Mouse (Mus musculus): ENCODE measurements around the gene Arhgap32.
A peak's percentile ranks its signal among the peaks of the same experiment; 100 is the strongest.
"Not testable (repeated sequence)": the region's sequence is repeated elsewhere in the genome, so short reads cannot be mapped to it uniquely, and the experiment has no call there.

Gene Arhgap32

DNA sequence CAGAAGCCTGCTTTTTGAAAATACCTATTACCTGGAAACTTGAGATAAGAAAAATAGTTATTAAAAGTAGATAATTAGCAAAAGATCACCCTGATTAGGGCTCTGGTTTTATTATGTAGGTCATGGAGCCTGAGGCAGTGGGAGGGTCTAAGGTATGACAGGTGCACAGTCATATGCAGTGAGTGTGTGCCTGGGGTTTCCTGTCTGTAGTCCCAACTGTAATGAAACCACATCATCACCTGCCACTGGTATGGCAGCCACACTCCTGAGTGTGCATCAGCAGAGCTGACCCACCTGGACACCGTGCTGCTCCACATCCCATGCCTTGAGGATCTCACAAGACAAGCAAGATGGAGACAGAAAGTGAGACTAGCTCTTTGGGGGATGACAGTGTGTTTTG, at the start of gene Arhgap32:
Gene Arhgap32 (plus strand): TSS at position 351 of the 400 bp plus-strand sequence.
- no peak for DNase-seq (ENCODE audit: low spot score)

DNA sequence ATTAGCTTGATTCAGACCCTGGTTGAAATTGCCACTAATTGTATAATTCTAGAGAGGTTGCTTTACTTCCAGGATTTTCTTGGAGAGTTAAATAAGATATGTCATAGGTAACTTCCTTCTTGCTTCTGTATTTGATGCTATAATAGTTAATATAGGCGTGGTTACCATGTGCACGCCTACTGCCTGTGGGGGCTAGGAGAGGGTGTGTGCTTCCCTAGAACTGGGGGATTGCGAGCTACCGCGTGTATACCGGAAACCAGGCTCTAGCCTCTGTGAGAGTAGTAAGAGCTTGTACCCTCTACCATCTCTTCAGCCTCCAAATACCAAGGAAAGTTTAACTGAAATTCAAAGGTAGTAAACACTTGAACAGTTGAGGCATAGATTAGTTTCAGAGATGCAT, 43.2 kb upstream of the Arhgap32 start:
- no peak for DNase-seq (ENCODE audit: low spot score)

DNA sequence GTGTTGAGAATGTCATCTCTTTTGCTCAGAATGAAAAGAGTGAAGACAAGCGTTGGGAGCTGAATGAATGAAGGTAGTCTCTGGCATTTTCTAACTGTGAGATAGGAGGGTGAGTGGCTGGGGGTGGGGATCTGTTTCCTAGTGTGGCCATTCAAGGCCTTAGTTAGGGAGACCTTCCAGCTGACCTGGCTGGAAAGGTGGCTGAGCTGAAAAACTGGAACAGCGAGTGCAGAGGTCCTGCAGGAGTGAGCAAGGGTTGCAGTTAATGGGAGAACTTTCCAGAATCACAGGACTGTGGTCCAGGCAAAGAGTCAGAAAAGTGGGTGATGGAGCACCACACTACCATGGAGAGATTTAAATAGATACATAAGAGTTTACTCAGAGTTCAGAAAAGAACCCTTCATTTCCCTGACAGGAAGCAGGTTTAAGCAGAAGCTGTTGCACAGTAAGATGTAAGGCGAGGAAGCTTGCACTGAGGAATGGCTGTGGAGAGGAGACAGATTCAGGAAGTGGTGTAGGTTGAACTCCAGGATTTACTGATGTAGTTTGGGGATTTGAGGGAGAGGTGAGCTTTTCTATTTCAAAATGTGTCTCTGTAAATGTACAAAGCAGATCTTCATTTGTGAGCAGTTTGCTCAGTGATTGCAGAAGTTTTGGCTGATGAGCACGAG, 27.7 kb upstream of the Arhgap32 start:
- DNase-seq (ENCODE audit: low spot score) = no peak

DNA sequence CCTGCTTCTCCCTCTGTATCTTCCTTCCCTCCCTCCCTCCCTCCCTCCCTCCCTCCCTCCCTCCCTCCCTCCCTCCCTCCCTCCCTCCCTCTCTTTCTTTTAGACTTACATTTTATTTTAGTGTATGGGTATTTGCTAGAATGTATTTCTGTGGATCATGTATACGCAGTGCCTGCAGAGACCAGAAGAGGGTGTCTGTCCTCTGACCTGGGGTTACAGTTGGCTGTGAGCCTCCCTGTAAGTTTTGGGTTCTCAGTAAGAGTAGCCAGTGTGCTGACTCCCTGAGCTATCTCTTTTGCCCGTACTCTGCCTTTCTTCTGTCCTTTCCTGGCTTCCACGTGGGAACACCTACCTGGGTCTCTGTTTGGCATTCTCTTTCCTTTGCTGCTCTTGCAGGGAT, 27.1 kb upstream of the Arhgap32 start:
- DNase-seq (ENCODE audit: low spot score) = no peak

DNA sequence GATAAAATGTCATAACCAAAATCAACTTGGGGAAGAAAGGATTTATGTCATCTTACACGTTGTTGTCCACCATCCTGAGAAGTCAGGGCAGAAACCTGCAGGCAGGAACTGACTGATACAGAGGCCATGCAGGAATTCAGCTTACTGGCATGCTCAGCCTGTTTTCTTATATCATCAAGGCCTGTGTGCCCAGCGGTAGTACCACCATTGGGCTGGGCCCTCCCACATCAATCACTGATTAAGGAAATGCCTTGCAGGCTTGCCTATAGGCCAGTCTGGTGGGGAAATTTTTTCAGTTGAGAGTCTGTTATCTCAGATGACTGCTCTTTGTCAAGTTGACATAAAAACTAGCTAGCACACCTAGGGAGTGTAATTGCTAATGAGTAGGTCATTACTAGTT, 22.5 kb upstream of the Arhgap32 start:
- DNase-seq (ENCODE audit: low spot score) = no peak

DNA sequence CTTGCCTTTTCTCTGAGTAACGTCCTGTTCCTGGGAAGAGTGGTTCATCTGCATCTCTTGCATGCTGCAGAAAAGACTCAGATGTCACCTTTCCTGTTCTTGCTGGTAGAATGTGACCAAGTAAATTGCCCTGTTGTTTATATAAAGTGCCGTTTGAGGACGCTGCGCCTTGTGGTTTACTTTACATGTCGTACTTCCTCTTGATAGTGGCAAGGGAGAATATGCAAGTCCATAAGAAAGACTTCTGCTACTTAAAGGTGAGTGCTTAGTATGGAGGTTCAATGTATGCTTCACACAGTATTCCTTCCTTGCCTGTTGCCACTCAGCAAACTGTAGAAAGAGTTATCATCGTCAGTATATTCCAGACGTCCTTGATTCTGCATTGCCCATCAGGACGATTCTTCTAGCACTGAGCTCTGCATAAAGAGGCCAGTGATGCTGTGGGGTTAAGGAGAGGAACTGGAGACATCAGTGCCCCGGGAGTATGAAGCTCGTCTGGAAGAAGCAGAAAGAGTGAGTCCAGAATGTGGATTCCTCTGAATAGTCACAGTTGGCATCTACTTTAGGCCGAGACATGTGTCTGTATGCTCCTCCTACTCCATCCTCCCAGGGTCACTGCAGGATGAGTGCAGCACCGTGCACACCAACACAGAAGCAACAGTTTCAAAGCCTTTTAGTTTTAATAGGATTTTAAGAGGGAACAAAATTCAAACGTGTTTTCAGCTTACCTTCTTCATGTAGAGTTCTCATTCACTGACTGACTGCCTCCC, 21.4 kb upstream of the Arhgap32 start:
- DNase-seq (ENCODE audit: low spot score) = no peak

DNA sequence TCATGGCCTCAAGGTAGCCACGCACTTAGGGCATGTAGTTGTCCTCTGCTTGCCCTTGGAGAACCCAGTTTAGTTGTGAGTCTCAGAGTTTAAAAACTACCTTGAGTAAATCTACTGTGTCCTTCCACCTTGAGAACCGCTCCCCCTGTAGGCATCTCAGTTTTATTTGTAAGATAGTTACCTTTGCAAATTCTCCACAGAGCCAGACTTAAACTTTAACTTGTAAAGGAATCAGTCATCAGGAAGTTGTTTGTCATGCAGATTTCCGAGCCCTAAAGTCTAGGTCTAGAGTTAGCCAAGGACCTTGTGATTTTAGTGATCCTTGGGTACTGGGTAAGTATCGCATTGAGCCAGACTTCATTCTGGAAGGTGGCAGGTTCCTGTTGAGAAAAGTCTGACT, 20.4 kb upstream of the Arhgap32 start:
- no peak for DNase-seq (ENCODE audit: low spot score)

DNA sequence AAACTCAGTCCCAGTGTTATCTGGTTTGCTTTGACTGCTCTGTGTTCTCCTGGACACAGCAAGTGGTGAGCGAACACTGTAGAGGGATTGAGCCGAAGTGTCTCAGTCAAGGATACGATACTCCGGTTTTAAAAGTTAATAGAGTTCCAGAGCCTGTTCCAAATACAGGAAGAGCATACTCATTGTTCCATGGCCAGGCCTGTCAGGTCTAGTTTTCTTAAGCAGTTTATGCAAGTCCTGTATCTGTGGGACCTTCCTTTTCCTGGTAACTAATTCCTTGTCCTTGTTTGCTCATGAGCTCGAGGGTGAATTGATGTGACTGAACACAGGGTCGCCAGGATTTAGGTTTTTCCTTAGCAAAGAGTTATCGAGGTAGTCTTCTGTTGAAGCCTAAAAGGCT, 19.4 kb upstream of the Arhgap32 start:
- DNase-seq (ENCODE audit: low spot score) = no peak

DNA sequence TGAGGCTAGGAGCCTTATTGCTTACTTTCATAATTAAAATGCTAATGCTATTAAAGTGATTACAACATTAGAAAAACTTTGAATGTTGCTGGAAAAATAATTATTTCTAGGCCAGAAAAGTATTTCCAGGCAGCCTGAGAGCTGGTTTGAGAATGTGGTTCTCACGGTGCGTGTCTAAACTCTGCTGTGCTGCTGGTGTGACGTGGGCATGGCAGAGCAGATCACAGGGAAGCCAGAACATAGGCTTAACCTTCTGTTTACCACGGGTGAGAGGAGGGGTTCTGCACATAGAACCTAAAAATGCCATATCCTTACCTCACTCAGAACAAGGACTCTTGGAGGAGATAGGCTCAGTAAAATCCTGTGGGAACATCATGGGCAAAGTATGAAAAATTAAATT, 18.8 kb upstream of the Arhgap32 start:
- no peak for DNase-seq (ENCODE audit: low spot score)

DNA sequence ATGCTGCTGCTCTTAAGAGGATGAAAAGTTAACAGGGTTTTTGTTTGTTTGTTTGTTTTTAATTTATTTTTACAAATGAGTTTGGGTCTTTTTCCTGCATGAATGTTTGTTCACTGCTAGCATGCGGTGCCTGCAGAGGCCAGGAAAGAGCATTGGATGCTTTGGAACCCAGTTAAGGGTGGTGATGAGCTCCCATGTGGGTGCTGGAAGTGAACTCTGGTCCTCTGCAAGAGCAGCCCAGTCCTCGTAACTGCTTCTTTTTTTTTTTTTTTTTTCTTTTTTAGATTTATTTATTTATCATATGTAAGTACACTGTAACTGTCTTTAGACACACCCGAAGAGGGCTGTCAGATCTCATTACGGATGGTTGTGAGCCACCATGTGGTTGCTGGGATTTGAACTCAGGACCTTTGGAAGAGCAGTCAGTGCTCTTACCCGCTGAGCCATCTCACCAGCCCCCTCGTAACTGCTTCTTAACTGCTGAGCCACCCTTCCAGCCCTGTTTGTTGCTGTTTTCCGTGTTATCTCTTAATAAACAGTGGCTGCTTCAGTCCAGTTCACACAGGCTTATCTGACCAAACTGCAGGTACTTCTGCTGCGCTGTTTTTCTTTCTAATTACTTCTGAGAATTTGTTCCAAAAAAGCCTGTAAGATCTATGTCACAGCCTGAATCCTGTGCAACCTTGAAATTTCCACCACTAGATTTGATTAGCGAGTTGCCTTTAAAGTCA, 17.3 kb upstream of the Arhgap32 start:
- no peak for DNase-seq (ENCODE audit: low spot score)

DNA sequence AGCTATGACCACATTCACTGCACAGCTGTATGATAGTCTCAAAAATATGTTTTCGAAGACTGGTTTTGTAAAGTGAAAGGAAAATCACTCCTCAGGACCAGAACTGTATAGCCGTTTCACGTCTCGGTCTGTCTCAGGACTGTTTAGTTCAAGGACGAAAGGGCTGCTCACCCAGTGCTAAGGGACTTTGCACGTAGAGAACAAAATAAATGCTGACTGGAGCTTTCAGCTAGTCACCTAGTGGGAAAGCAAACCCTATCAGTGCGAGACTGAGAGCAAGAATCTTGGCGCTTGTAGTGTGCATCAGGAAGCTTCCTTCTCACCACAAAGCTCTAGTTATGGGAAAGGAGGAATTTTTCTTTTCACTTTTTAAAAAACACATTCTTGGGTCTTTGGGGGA, 15.4 kb upstream of the Arhgap32 start:
- no peak for DNase-seq (ENCODE audit: low spot score)

DNA sequence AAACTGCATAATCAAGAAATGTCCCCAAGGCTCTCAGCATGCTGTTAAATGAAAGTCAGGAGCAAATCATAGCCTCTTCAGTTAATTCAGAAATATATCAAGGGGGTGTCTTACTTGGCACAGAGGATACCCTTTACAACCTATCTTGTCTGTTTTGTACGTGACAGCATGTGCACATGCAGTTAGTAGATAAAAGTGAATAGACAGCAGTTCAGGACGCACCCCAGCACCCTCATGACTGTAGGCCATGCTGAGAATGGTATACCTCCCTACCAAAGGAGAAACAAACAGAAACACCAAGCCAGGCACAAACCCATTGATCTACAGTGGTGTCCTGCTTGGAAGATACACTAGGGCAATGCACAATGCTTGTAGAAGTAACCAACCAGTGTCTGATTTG, 14.4 kb upstream of the Arhgap32 start:
- DNase-seq (ENCODE audit: low spot score) = no peak

DNA sequence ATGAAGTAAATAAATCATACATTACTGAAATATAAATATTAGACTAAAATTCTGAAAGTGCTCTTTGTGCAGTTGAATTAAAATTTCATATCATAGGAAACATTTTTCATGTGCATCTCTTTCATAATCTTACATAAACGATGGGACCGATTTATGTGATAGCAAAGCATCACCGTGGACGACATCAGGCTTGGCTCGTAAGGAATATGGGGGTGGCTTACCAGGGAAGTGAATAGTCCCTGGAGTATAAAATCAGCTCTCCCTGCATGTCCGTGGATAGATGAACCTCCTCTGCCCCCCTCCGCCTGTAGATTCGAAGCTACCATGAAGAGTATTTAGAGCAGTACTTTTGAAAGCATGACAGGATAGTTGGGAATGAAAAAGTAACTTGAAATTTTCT, 11.3 kb upstream of the Arhgap32 start:
- no peak for DNase-seq (ENCODE audit: low spot score)

DNA sequence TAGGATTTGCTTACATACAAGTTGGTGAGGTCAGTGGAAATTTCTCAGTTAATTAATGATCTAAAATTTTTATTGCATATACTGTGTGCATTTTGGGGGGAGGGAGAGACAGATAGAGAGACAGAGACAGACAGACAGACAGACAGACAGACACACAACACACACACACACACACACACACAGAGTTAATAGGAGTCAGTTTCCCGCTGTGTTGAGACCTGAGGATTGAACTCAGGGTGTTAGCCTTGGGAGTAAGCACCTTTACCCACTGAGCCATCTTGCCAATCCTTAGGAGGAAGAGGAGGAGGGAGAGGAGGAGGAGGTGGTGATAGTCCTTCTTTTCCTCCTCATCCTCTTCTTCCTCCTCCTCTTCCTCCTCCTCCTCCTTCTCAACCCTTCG, 5.6 kb upstream of the Arhgap32 start:
- DNase-seq (ENCODE audit: low spot score) = no peak

DNA sequence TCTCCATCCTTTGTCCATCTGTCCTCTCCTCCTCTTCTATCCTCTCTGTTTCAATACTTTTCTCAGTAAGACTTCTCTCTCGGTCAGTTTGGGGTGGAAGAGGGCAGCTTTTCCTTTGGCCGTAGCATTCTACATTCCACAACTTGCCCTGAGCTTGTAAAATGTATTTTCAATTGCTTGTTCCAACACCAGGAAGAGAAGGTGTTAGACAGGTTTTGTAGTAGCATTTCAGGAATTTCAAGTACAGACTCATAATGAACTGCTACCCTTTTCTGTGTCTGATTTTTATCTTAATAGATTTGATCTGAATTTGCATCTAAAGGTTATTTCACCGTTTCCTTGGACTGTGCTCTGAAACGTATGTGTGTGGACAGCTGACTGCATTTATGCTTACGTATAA, 336 bp downstream of the Arhgap32 start:
- DNase-seq (ENCODE audit: low spot score) = no peak

DNA sequence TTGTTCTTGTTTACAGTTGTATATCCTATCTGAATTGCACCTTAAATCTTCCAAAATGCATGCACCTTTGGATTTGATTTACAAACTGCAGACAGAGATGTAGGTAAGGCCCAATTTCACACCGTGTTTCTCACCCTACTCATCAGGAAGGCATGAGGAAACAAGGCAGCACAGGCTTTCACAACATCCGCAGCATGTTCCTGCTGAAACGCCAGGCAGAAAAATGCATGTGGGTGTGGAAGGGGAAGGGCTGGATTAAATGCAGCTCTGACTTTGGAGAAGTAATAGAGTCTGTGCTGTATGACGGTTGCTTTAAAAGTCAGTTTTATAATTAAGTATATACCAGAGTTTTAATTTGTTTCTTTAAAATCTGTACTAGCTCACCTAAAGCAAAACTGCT, 1.9 kb downstream of the Arhgap32 start:
- DNase-seq (ENCODE audit: low spot score) = peak; percentile 46

DNA sequence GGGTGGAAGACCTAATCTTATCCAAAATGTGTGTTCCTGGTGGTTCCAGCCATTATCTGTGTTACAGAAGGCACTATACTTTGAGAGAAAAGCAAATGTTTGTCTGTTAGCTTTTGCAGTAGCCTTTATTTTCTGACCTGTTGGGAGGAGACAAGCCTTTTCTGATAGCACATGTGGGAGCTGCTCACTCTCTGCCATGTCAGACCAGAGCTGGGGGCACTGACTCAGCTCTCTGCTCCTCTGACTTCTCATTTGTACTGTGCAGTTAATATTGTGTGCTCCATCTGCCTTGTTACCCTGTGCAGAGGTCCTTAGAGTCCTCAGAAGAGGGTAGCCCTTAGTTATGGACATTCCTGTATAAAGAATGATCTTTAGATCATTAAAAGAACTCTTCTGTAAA, 2.5 kb downstream of the Arhgap32 start:
- DNase-seq (ENCODE audit: low spot score) = no peak

DNA sequence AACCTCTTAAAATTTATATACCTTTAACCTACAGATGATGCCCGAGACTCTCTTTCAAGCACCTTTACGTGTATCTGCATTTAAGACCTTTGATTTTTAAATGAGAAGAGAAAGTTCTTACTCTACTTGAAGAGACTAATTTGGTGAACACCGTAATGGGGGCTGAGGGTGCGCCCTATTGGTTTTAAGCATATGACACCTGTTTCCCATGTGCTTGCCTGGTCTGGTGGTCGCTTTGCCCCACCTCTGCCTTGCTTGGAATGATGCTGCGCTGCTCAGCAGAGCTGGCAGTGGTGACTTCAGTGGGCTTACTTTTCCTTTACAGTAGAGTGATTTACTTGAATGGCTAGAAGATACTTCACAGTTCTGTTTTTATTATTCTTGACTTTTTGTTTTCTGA, 3.6 kb downstream of the Arhgap32 start:
- DNase-seq (ENCODE audit: low spot score) = no peak

DNA sequence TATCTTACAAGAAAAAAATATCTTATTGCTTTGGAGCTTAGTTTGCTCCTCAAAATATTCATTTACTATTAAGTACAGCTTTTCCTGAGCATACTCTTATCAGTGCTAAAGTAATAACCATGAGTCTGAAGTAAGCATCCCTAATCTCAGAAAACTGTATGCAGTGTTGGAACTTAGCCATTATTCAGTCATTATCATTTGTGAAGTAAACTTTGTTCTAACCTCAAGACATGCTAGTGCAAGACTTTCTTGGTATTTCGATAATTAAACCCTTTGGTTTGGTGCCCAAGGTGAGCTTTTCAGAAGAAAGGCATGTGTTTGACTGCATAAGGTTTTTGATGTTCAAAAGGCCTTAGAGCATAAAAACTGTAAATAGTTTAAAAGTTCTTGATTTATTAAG, 4.2 kb downstream of the Arhgap32 start:
- DNase-seq (ENCODE audit: low spot score) = no peak

DNA sequence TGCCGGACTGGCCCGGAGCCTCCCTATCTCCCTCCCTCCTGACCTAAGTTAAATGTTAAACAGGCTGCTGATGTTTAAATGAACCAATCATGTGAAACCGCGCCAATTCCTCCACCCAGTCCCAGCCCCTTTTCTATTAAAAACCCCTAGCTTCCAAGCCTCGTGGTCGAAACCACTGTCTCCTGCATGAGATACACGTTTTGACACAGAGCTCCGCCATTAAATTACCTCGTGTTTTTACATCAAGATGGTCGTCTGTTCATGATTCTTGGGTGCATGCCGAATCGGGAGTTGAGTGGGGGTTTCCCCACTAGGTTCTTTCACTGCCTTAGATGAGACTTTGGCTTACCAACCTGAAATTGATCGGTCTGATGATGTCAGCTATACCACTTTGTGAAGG, 5.3 kb downstream of the Arhgap32 start:
- not testable (repeated sequence) for DNase-seq (ENCODE audit: low spot score)

DNA sequence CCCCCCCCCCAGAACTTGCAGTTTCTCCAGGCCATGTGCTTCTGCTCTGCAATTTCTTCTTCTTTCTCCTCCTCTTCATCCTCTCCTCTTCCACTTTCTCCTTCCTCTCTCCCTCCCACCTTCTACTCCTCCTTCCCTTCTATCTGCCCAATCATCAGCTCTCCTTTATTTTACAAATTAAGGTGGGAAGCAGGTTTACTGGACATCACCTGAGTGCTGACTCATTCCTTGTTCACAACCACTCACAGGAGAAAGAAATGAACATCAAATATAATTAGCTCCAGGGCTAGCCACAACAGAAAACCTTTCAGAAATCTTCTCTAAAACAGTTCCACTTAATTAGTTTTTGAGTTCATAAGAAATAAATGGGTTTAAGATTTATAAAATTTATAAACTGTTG, 20.3 kb downstream of the Arhgap32 start:
- no peak for DNase-seq (ENCODE audit: low spot score)

DNA sequence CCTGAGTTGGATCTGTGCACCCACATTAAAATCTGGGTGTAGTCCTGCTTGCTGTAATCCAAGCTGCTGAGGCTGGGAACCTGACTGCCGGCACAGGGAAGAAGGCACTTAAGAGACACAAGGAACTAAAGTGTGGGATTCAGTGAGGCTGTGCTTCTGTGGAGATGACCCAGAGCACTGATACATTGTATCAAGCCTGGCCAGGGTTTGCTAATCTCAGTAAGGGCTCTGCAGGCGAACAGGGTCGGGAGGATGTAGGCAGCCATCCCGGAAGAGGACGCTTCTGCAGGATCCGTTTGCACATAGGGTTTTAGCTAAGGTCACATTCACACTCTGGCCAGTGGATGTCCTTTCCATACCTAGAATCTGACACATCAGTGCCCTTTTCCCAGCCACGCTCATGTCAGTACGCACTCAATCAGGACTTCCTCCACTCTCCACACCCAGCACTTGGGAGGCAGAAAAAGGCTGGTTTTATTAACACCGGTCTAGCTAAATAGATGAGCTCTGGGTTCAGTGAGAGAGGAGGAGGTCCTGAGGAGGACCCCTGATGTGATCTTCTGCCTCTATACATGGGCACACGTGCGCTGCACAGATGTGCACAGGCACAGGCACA, 20.9 kb downstream of the Arhgap32 start:
- no peak for DNase-seq (ENCODE audit: low spot score)
